Mouse (Mus musculus) CD4-positive, CD25-positive, alpha-beta regulatory T cell, adult 4 months (primary cell): Measurements from ENCODE around the gene Rpl10. TPM values are rescaled to one million over a fixed set of nuclear protein-coding genes. Genes with fewer than 3 reads are reported as not detected.
A peak's percentile ranks its signal among the peaks of the same experiment; 100 is the strongest.

ENCODE experiments used
- ATAC-seq: one replicate; pipeline ENCODE4 v1.8.0; 2017
- polyA plus RNA-seq, 2 experiments: library from polyadenylated mRNA; unstranded; fragments of 100-300 nt; shearing (Covaris generic); gene quantifications; one replicate each; pipeline ENCODE4 v1.2.1; 2017

Rpl10 gene
- polyA plus RNA-seq, 2 experiments from 2014 or later, result 597 to 1,460 TPM

- no peak for ATAC-seq
Observed at GRCm38 (mm10) chrX:74281041-74281731, 10.6 kb downstream of the Rpl10 start.

GRCm38 (mm10) chrX:74281732-74282394 is 11.3 kb downstream of the Rpl10 start, which contains the start of the genes Taz and Dnase1l1:
Taz (plus strand) TSS chrX:74281912.
Dnase1l1 (minus strand) TSS chrX:74282337.
- ATAC-seq, result peak; percentile 58

GRCm38 (mm10) chrX:74282395-74283091 is 11.9 kb downstream of the Rpl10 start:
- ATAC-seq, result peak; percentile 78

- ATAC-seq, result no peak
Observed at GRCm38 (mm10) chrX:74283092-74283437, 12.5 kb downstream of the Rpl10 start.

- ATAC-seq, result no peak
Observed at GRCm38 (mm10) chrX:74293431-74293830, 22.8 kb downstream of the Rpl10 start.

GRCm38 (mm10) chrX:74296538-74297448 is 26.2 kb downstream of the Rpl10 start, which contains the start of gene Atp6ap1:
Atp6ap1 (plus strand) TSS chrX:74297097.
- peak; percentile 99 for ATAC-seq

- no peak for ATAC-seq
Observed at GRCm38 (mm10) chrX:74298348-74298747, 27.7 kb downstream of the Rpl10 start.

GRCm38 (mm10) chrX:74299721-74300120 is 29.1 kb downstream of the Rpl10 start:
- ATAC-seq, result no peak

- ATAC-seq, result peak; percentile 91
Observed at GRCm38 (mm10) chrX:74304867-74305700, 34.5 kb downstream of the Rpl10 start, which contains the start of gene Gdi1. Gdi1 (plus strand) TSS chrX:74304998.

- peak; percentile 98 for ATAC-seq
Observed at GRCm38 (mm10) chrX:74312540-74313464, 42.2 kb downstream of the Rpl10 start, which contains the start of gene Fam50a. Fam50a (plus strand) TSS chrX:74313033.

Other genes with a start within 250 kb of the Rpl10 start
- gene Irak1, start 246.9 kb upstream of the Rpl10 start, polyA plus RNA-seq, result 10 to 100 TPM; 19.8 to 23.1 TPM
- gene Opn1mw, start 143.3 kb upstream of the Rpl10 start, polyA plus RNA-seq, result not detected
- 10 to 100 TPM; 19.9 to 20.2 TPM for gene Mecp2, start 135.4 kb upstream of the Rpl10 start, polyA plus RNA-seq
- gene Tex28, start 103.0 kb upstream of the Rpl10 start, polyA plus RNA-seq, result not detected
- 1 to 10 TPM; 2.9 to 3.1 TPM for gene Tktl1, start 93.6 kb upstream of the Rpl10 start, polyA plus RNA-seq
- gene Flna, start 21.0 kb upstream of the Rpl10 start, polyA plus RNA-seq, result 100 to 1,000 TPM; 199 to 249 TPM
- gene Emd, start 16.1 kb upstream of the Rpl10 start, polyA plus RNA-seq, result 10 to 100 TPM; 35.0 to 53.2 TPM
- gene Taz, start 11.1 kb downstream of the Rpl10 start, polyA plus RNA-seq, result 10 to 100 TPM; 54.0 to 68.6 TPM
- gene Dnase1l1, start 11.5 kb downstream of the Rpl10 start, polyA plus RNA-seq, result 10 to 100 TPM; 23.0 to 31.1 TPM
- 100 to 1,000 TPM; 165 to 225 TPM for gene Atp6ap1, start 26.3 kb downstream of the Rpl10 start, polyA plus RNA-seq
- 100 to 1,000 TPM; 283 to 370 TPM for gene Gdi1, start 34.2 kb downstream of the Rpl10 start, polyA plus RNA-seq
- 10 to 100 TPM; 65.9 to 68.7 TPM for gene Fam50a, start 42.2 kb downstream of the Rpl10 start, polyA plus RNA-seq
- 1 to 10 TPM; 3.2 to 7.9 TPM for gene Plxna3, start 58.3 kb downstream of the Rpl10 start, polyA plus RNA-seq
- 10 to 100 TPM; 60.3 to 62.7 TPM for gene Lage3, start 82.8 kb downstream of the Rpl10 start, polyA plus RNA-seq
- gene Ubl4a, start 102.4 kb downstream of the Rpl10 start, polyA plus RNA-seq, result 10 to 100 TPM; 60.0 to 78.5 TPM
- gene Slc10a3, start 102.5 kb downstream of the Rpl10 start, polyA plus RNA-seq, result 10 to 100 TPM; 21.5 to 34.2 TPM
- gene Fam3a, start 122.5 kb downstream of the Rpl10 start, polyA plus RNA-seq, result 10 to 100 TPM; 28.6 to 47.0 TPM
- 10 to 100 TPM; 44.7 to 65.1 TPM for gene Ikbkg, start 122.5 kb downstream of the Rpl10 start, polyA plus RNA-seq
- 10 to 100 TPM; 33.3 to 41.4 TPM for gene G6pdx, start 158.4 kb downstream of the Rpl10 start, polyA plus RNA-seq
- gene Gm6880, start 210.6 kb downstream of the Rpl10 start, polyA plus RNA-seq, result not detected